Mouse (Mus musculus): ENCODE data around the gene Zfp566. TPM values are rescaled to one million over a fixed set of nuclear protein-coding genes. Genes with fewer than 3 reads are reported as not detected.

Gene Zfp566
- total RNA-seq, 2 experiments from 2014 or later, result 1.2 to 3.4 TPM

GRCm38 (mm10) chr7:30044354-30044753 lies 46.0 kb downstream of the Zfp566 start:
- no peak for TF ChIP-seq CTCF (IDR thresholded peaks at IDR 0.05)
- Histone ChIP-seq H3K27ac (no peak overlapping the region), H3K4me3 (no peak overlapping the region)
- no peak for DNase-seq
- intact Hi-C loops (cut with DNase I), result no loop called here

GRCm38 (mm10) chr7:30034331-30034730 lies 56.0 kb downstream of the Zfp566 start:
- no peak overlapping the region for H3K27ac ChIP-seq
- intact Hi-C loops (cut with DNase I), result no loop called here
- H3K4me3 ChIP-seq, result no peak overlapping the region
- DNase-seq, result no peak
- no peak for TF ChIP-seq CTCF (IDR thresholded peaks at IDR 0.05)

- intact Hi-C loops (cut with DNase I), result no loop called here
These were observed 58.9 kb downstream of the Zfp566 start for GRCm38 (mm10) chr7:30031379-30031778.

GRCm38 (mm10) chr7:30030677-30031076 lies 59.6 kb downstream of the Zfp566 start:
- no peak overlapping the region for H3K27ac ChIP-seq
- intact Hi-C loops (cut with DNase I), result no loop called here
- no peak for TF ChIP-seq CTCF (IDR thresholded peaks at IDR 0.05)

More at GRCm38 (mm10) chr7:30031379-30031778, 58.9 kb downstream of the Zfp566 start:
- no peak for TF ChIP-seq CTCF (IDR thresholded peaks at IDR 0.05)
- Histone ChIP-seq H3K4me3 (no peak overlapping the region), H3K27ac (no peak overlapping the region)
- no peak for DNase-seq

GRCm38 (mm10) chr7:30028572-30028971 lies 61.8 kb downstream of the Zfp566 start:
- Histone ChIP-seq H3K27ac (no peak overlapping the region), H3K4me3 (no peak overlapping the region)
- no peak for DNase-seq
- intact Hi-C loops (cut with DNase I), result loop anchor here (5.0 kb wide), 1 partner anchor 59 kb away; no protein-coding TSS in a partner anchor
- TF ChIP-seq CTCF (IDR thresholded peaks at IDR 0.05), result no peak

More at GRCm38 (mm10) chr7:30030677-30031076, 59.6 kb downstream of the Zfp566 start:
- no peak for DNase-seq
- no peak overlapping the region for H3K4me3 ChIP-seq

Small RNAs within 50 kb of the gene (microRNA-seq; reads per million reads assigned to microRNA genes)
- gene Gm23368, result not detected

Other genes starting within 250 kb of the Zfp566 start
- gene Zfp940, start 236.9 kb downstream of the Zfp566 start, total RNA-seq (2021), result 1 to 10 TPM; 2.7 to 2.8 TPM
- gene Zfp420, start 230.5 kb downstream of the Zfp566 start, total RNA-seq (2021), result 1 to 10 TPM; 2.8 to 4.3 TPM
- 1 to 10 TPM; 8.6 to 8.8 TPM for gene Zfp27, start 184.0 kb downstream of the Zfp566 start, total RNA-seq (2021)
- gene Zfp383, start 182.3 kb downstream of the Zfp566 start, total RNA-seq (2021), result 1 to 10 TPM; 5.5 to 8.0 TPM
- 1 to 10 TPM; 5.7 to 6.6 TPM for gene Zfp74, start 136.4 kb downstream of the Zfp566 start, total RNA-seq (2021)
- 10 to 100 TPM; 12.8 to 16.1 TPM for gene Zfp568, start 106.6 kb downstream of the Zfp566 start, total RNA-seq (2021)
- gene Zfp14, start 39.1 kb downstream of the Zfp566 start, total RNA-seq (2021), result 1 to 10 TPM; 1.8 to 2.1 TPM
- 1 to 10 TPM; 1.3 to 2.3 TPM for gene Zfp82, start 17.6 kb downstream of the Zfp566 start, total RNA-seq (2021)
- under 1 TPM in 1 of 2 experiments, not detected in 1; 0.59 TPM for gene Gm26920, start 117 bp downstream of the Zfp566 start, total RNA-seq (2021)
- gene Zfp260, start 4.2 kb upstream of the Zfp566 start, total RNA-seq (2021), result 10 to 100 TPM; 33.5 to 39.2 TPM
- 1 to 10 TPM; 1.1 to 1.3 TPM for gene Zfp382, start 31.4 kb upstream of the Zfp566 start, total RNA-seq (2021)
- gene Zfp146, start 79.2 kb upstream of the Zfp566 start, total RNA-seq (2021), result 10 to 100 TPM; 28.5 to 32.5 TPM
- gene Cox7a1, start 93.6 kb upstream of the Zfp566 start, total RNA-seq (2021), result 1,000 to 10,000 TPM in 1 of 2 experiments, 100 to 1,000 TPM in 1; 850 to 1,151 TPM
- 100 to 1,000 TPM; 178 to 186 TPM for gene Capns1, start 108.3 kb upstream of the Zfp566 start, total RNA-seq (2021)
- gene Polr2i, start 141.4 kb upstream of the Zfp566 start, total RNA-seq (2021), result 10 to 100 TPM; 62.1 to 68.0 TPM
- 10 to 100 TPM; 29.8 to 31.5 TPM for gene Tbcb, start 141.7 kb upstream of the Zfp566 start, total RNA-seq (2021)
- not detected for gene Ovol3, start 145.2 kb upstream of the Zfp566 start, total RNA-seq (2021)
- gene Thap8, start 189.6 kb upstream of the Zfp566 start, total RNA-seq (2021), result under 1 TPM in 1 of 2 experiments, not detected in 1; 0.26 TPM
- 1 to 10 TPM; 1.7 to 3.0 TPM for gene Wdr62, start 189.9 kb upstream of the Zfp566 start, total RNA-seq (2021)
- gene Clip3, start 201.2 kb upstream of the Zfp566 start, total RNA-seq (2021), result 1 to 10 TPM; 5.5 to 5.8 TPM
- 10 to 100 TPM; 21.0 to 22.9 TPM for gene Alkbh6, start 218.2 kb upstream of the Zfp566 start, total RNA-seq (2021)
- 1 to 10 TPM; 1.8 to 2.1 TPM for gene Syne4, start 224.3 kb upstream of the Zfp566 start, total RNA-seq (2021)
- under 1 TPM; 0.36 to 0.42 TPM for gene E130208F15Rik, start 231.2 kb upstream of the Zfp566 start, total RNA-seq (2021)
- 1 to 10 TPM; 5.9 to 6.9 TPM for gene Sdhaf1, start 233.4 kb upstream of the Zfp566 start, total RNA-seq (2021)

Measured in gastrocnemius, adult 2 months (tissue).